Mouse (Mus musculus): ENCODE results near the gene Adam22.

- no peak for TF ChIP-seq CTCF (IDR thresholded peaks at IDR 0.05; ENCODE audit: low read depth, low read length)
- TF ChIP-seq EP300 (IDR thresholded peaks at IDR 0.05; ENCODE audit: insufficient read depth, low read depth, low read length): no peak
- TF ChIP-seq POLR2A (IDR thresholded peaks at IDR 0.05; ENCODE audit: insufficient read depth, low read length): no peak
Observed at GRCm38 (mm10) chr5:8368328-8368692, 350 bp upstream of the Adam22 start.
